Comparison of ENCODE assay signal across 9 mouse cellular contexts in the genomic region with DNA sequence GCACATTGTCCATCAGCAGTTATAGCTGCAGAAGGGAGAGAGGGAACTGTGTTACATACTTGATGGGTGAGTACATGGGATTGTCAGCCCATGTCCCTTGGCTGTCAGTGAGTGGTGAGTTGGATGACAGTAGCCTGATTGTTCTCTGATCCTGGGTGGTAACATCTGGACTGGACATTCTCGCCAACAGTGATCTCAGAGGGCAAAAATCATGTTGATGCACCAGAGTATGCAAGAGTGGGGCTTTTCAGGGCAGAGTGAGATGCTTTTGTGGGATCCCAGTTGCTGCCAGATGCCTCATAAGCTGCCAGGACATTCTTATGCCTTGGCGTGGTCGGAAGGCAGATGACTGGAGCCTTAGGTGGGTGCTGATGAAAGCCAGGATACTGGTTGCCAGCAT.
DNase-seq lines count a peak whose midpoint lies in the region; ATAC-seq lines count a peak whose summit lies in the region.
"Had no signal": no experiment of that assay in that cellular context is flagged by ENCODE, and none has a peak within 500 bp of the region (broad histone marks: within the 10 kb centered on the region; RNA-seq: fewer than 3 reads in every experiment).

No protein-coding gene starts in this region.

- H3K27me3 ChIP-seq in heart, embryonic 16.5 days (ENCODE audit: control insufficient read depth, insufficient read depth, low read length), result no peaks in the 10 kb centered on the region
- H3K27me3 ChIP-seq: liver, embryonic 15.5 days had no signal

- peak; percentile 41; the same call in 1 of the 2 replicates for ATAC-seq in heart, embryonic 16.5 days (replicated peaks; ENCODE audit: extremely low read depth, insufficient read depth, low FRiP score)

- H3K4me2 ChIP-seq in heart, embryonic 16.5 days (ENCODE audit: low read depth, low read length), result no peak overlapping the region
- H3K4me2 ChIP-seq: liver, embryonic 15.5 days had no signal

- peak; percentile 66 for DNase-seq in layer of hippocampus, adult 11-12 months (ENCODE audit: low spot score)
- DNase-seq in layer of hippocampus, postnatal 14 days (ENCODE audit: low spot score in 2 of 2), result no peak
- peak; percentile 19 to 28 for DNase-seq in cerebellum, postnatal 10 days
- DNase-seq in lung, postnatal 36 days, result peak; percentile 39
- no peak for DNase-seq in urinary bladder, postnatal 4 days (ENCODE audit: low spot score in 2 of 2)
- no peak for DNase-seq in kidney, postnatal 14 days
- DNase-seq: kidney, adult 8-10 months had no signal

- H3K36me3 ChIP-seq in heart, embryonic 16.5 days (ENCODE audit: control insufficient read depth, insufficient read depth), result no peaks in the 10 kb centered on the region
- H3K36me3 ChIP-seq: liver, embryonic 15.5 days had no signal

- peaks cover 21% of the 10 kb centered on the region for H3K4me1 ChIP-seq in heart, embryonic 16.5 days (ENCODE audit: control insufficient read depth, insufficient read depth, low read length)
- H3K4me1 ChIP-seq: liver, embryonic 15.5 days had no signal

- H3K9me3 ChIP-seq in heart, embryonic 16.5 days (replicated peaks; ENCODE audit: control insufficient read depth, low read length), result no peaks in the 10 kb centered on the region
- H3K9me3 ChIP-seq: liver, embryonic 15.5 days had no signal

- H3K27ac ChIP-seq in heart, embryonic 16.5 days (ENCODE audit: low read length), result peak overlapping the region; percentile 91
- H3K27ac ChIP-seq: liver, embryonic 15.5 days had no signal

- no peak overlapping the region for H3K4me3 ChIP-seq in heart, embryonic 16.5 days (ENCODE audit: low read length)
- H3K4me3 ChIP-seq: liver, embryonic 15.5 days had no signal

- H3K9ac ChIP-seq in heart, embryonic 16.5 days (ENCODE audit: low read length), result no peak overlapping the region
- H3K9ac ChIP-seq: liver, embryonic 15.5 days had no signal

- 47% methylated on average over 3 of the region's 3 CpGs for WGBS in heart, embryonic 16.5 days

Comparison
In these comparisons a context has a peak if more than half of its experiments do, and no peak if none do; other contexts are left out.
1. DNase-seq: peak in layer of hippocampus, adult 11-12 months (single experiment), cerebellum, postnatal 10 days (2 of 2) and lung, postnatal 36 days (single experiment); none in layer of hippocampus, postnatal 14 days (0 of 2), urinary bladder, postnatal 4 days (0 of 2) and kidney, postnatal 14 days (single experiment).